Mouse (Mus musculus): ENCODE data around the gene Fkbp10. TPM values are rescaled to one million over a fixed set of nuclear protein-coding genes. Genes with fewer than 3 reads are reported as not detected.

Gene Fkbp10
- polyA plus RNA-seq, 1 experiment, result 10.0 TPM

DNA sequence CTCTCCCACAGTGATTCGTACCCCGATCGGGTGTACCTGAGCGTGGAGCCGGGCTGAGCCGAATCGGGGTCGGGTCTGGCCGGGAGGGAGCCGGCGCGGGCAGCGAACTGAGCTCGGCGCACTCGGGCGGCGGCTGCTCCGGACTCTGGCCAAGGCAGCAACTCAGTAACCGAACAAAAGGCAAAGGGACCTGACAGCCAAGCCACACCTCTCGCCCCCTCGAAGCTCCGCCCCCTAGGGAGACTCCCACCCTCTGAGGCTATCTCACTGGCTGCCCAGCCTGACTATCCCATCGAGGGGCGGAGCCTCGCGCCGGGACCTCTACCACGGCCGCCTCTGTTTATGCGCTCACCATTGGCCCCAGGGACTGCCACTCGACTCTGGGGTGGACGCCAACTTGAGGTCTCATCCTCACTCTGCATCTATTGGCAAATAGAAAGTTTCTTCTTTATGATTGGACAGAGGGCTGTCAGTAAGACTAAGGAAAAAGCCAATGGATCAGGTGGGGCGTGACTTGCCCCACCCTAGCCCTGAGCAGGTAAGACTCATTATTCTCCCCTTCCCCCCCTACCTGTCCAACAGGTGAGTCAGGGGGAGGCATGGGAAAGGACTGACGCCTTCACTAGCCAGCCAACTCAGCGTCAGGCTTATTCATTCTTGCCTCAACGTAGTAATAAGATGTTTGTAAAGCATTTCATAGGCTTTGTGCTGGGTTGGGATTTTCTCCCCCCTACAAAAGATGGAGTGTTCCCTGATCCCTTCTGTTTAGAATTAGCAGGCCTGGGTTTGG, 17.7 kb upstream of the Fkbp10 start, which contains the start of gene Jup:
Gene Jup, minus strand, starts transcription at position 164 of the 790 bp plus-strand sequence.
- under 1% methylated on average over 37 of the region's 37 CpGs for WGBS
- peaks cover 34% of the 10 kb centered on the region for H3K4me1 ChIP-seq (ENCODE audit: control insufficient read depth, insufficient read depth, insufficient read length, low read length)
- peak within 1 kb of the TSS; percentile 99 for H3K27ac ChIP-seq (ENCODE audit: insufficient read depth, low read depth, low read length)
- H3K4me3 ChIP-seq (ENCODE audit: low read depth, low read length), result peak within 1 kb of the TSS; percentile 74
- TF ChIP-seq POLR2A (IDR thresholded peaks at IDR 0.05; ENCODE audit: low read depth, low read length), result peak; percentile 99
- no peak for TF ChIP-seq CTCF (IDR thresholded peaks at IDR 0.05; ENCODE audit: extremely low read depth, insufficient read length, insufficient replicate concordance, low read depth, low read length)
- peaks cover 6% of the 10 kb centered on the region for H3K36me3 ChIP-seq (ENCODE audit: control insufficient read depth, insufficient read depth, low read length)
- H3K27me3 ChIP-seq (ENCODE audit: control insufficient read depth, insufficient read depth, low read length), result no peaks in the 10 kb centered on the region

DNA sequence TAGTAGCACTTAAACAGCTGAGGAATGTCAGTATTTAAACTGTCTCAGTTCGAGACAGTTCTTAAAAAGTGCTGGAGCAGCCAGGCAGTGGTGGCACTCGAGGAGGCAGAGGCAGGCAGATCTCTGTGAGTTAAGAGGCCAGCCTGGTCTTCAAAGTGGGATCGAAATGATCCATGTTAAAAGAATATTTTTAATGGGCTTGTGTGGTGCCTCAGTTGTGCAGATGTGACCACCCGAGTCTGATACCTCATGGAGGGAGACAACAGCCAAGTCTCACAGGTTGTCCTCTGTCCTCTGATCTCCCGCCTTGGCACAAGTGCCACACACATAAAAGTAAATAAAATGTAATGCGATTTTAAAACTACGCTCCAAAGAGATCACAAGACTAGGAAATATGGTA, 17.0 kb upstream of the Fkbp10 start:
- peaks cover 36% of the 10 kb centered on the region for H3K4me1 ChIP-seq (ENCODE audit: control insufficient read depth, insufficient read depth, insufficient read length, low read length)
- H3K4me3 ChIP-seq (ENCODE audit: low read depth, low read length), result no peak overlapping the region
- H3K36me3 ChIP-seq (ENCODE audit: control insufficient read depth, insufficient read depth, low read length), result peaks cover 3% of the 10 kb centered on the region; the same call in 1 of the 2 replicates
- no peak for TF ChIP-seq POLR2A (IDR thresholded peaks at IDR 0.05; ENCODE audit: low read depth, low read length)
- no peak for TF ChIP-seq CTCF (IDR thresholded peaks at IDR 0.05; ENCODE audit: extremely low read depth, insufficient read length, insufficient replicate concordance, low read depth, low read length)
- peak overlapping the region; percentile 32; the same call in 1 of the 2 replicates for H3K27ac ChIP-seq (ENCODE audit: insufficient read depth, low read depth, low read length)
- no peaks in the 10 kb centered on the region for H3K27me3 ChIP-seq (ENCODE audit: control insufficient read depth, insufficient read depth, low read length)
- WGBS, result 78% methylated on average over 7 of the region's 7 CpGs

DNA sequence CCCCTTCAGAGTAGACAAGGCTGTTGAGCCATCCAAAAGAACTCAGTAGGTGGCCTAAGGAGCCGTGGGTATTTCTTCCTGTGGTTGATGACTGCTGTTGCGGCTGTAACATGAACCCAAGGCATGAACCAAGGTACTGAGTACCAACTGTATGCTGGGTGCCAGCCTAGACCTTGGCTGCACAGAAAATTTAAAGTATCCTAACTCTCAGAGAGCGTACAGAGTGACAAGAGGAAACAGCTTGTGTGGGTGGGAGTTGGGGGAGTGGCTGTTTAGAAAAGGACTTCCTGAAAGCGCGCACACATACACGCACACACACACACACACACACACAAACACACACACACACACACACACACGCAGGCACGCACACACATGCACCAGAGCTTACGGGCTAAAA, 16.2 kb upstream of the Fkbp10 start:
- no peak overlapping the region for H3K27ac ChIP-seq (ENCODE audit: insufficient read depth, low read depth, low read length)
- peaks cover 31% of the 10 kb centered on the region for H3K4me1 ChIP-seq (ENCODE audit: control insufficient read depth, insufficient read depth, insufficient read length, low read length)
- no peak for TF ChIP-seq POLR2A (IDR thresholded peaks at IDR 0.05; ENCODE audit: low read depth, low read length)
- no peak overlapping the region for H3K4me3 ChIP-seq (ENCODE audit: low read depth, low read length)
- H3K36me3 ChIP-seq (ENCODE audit: control insufficient read depth, insufficient read depth, low read length), result peaks cover 3% of the 10 kb centered on the region; the same call in 1 of the 2 replicates
- H3K27me3 ChIP-seq (ENCODE audit: control insufficient read depth, insufficient read depth, low read length), result no peaks in the 10 kb centered on the region
- 73% methylated on average over 9 of the region's 9 CpGs for WGBS

DNA sequence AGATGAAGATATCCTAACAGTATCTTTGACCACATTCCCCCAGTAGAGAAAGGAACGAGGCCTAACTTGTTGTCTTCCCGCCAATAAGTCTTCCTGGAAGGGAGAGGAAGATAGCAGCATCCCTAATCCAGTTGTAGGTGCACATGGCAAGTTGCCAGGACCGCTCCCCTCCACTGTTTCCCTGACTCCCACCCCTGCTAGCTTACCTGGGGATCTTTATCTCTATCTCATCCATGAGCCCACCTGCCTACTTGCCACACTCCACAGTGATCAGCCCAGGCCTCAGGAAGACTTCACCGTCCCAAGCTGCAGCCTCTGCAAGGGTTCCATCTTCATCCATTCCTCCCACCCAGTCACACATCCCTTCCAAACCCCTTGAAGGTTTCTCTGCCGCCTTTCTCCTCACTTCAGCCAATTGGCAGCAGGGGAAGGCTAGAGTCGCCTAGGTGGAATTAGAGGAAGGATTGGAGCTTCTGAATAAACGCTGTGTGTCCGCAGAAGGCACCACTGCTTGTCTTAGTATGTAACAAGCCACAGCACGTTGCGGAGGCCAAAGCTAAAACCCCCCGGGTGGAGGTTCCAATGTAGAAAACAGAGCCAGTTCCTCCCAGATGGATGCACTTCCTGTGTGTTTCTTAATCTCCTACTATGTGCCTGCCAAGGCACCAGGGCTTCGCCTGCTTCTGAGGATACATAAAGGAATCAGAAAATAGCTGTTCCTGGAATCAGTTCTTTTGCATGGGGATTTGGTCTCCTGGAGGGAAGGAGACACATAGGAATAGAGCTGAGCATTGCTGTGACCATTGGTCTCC, 15.6 kb upstream of the Fkbp10 start:
- H3K36me3 ChIP-seq (ENCODE audit: control insufficient read depth, insufficient read depth, low read length), result no peaks in the 10 kb centered on the region
- no peak overlapping the region for H3K4me3 ChIP-seq (ENCODE audit: low read depth, low read length)
- H3K4me1 ChIP-seq (ENCODE audit: control insufficient read depth, insufficient read depth, insufficient read length, low read length), result peaks cover 25% of the 10 kb centered on the region
- H3K27me3 ChIP-seq (ENCODE audit: control insufficient read depth, insufficient read depth, low read length), result no peaks in the 10 kb centered on the region
- 78% methylated on average over 12 of the region's 12 CpGs for WGBS
- no peak overlapping the region for H3K27ac ChIP-seq (ENCODE audit: insufficient read depth, low read depth, low read length)
- TF ChIP-seq CTCF (IDR thresholded peaks at IDR 0.05; ENCODE audit: extremely low read depth, insufficient read length, insufficient replicate concordance, low read depth, low read length), result no peak

DNA sequence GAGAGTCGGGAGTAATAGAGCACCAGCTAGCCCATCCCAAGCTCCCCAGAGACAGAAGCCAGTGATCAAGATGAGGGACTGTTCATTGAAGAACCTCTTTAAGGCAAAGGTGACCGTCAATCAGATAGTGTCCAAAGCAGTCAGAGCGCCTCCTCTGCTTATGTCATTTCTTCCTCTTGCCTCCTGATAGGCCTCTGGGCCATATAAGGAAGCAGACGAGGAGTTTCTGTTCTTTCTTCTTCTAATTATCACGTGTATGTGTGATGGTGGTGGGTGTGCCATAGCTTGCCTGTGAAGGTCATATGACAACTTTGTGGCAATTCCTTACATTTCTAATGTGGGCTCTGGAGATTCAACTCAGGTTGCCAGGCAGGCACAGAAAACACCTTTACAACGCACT, 14.7 kb upstream of the Fkbp10 start:
- no peak for TF ChIP-seq CTCF (IDR thresholded peaks at IDR 0.05; ENCODE audit: extremely low read depth, insufficient read length, insufficient replicate concordance, low read depth, low read length)
- TF ChIP-seq POLR2A (IDR thresholded peaks at IDR 0.05; ENCODE audit: low read depth, low read length), result no peak
- WGBS, result 44% methylated on average over 6 of the region's 6 CpGs
- H3K27ac ChIP-seq (ENCODE audit: insufficient read depth, low read depth, low read length), result peak overlapping the region; percentile 42

DNA sequence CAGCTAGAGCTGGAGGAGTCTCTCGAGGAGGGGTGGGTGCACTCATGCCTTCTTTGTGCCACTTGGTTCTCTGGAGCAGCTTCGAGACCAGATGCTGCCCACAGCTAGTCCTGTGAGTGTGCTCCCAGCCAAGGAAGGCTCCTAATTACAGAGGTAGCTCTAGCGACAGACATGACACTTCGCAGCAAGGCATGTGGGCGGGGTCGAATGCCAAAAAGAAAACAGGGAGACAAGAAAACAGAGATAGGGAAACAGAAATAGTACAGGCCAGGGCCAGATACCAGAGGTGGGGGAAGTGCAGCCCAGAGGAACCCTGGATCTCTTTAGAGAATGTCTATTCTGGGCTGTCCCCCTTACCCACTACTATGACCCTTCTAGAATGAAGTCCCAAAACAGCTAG, 13.3 kb upstream of the Fkbp10 start:
- peak overlapping the region; percentile 28; the same call in 1 of the 2 replicates for H3K27ac ChIP-seq (ENCODE audit: insufficient read depth, low read depth, low read length)
- H3K27me3 ChIP-seq (ENCODE audit: control insufficient read depth, insufficient read depth, low read length), result no peaks in the 10 kb centered on the region
- no peak for TF ChIP-seq POLR2A (IDR thresholded peaks at IDR 0.05; ENCODE audit: low read depth, low read length)
- no peak for TF ChIP-seq CTCF (IDR thresholded peaks at IDR 0.05; ENCODE audit: extremely low read depth, insufficient read length, insufficient replicate concordance, low read depth, low read length)
- peaks cover 21% of the 10 kb centered on the region for H3K4me1 ChIP-seq (ENCODE audit: control insufficient read depth, insufficient read depth, insufficient read length, low read length)
- WGBS, result 22% methylated on average over 6 of the region's 6 CpGs
- no peak overlapping the region for H3K4me3 ChIP-seq (ENCODE audit: low read depth, low read length)
- no peaks in the 10 kb centered on the region for H3K36me3 ChIP-seq (ENCODE audit: control insufficient read depth, insufficient read depth, low read length)

More for the DNA sequence above, 14.7 kb upstream of the Fkbp10 start:
- Histone ChIP-seq H3K4me1 (ENCODE audit: control insufficient read depth, insufficient read depth, insufficient read length, low read length) (peaks cover 21% of the 10 kb centered on the region), H3K27me3 (ENCODE audit: control insufficient read depth, insufficient read depth, low read length) (no peaks in the 10 kb centered on the region), H3K36me3 (ENCODE audit: control insufficient read depth, insufficient read depth, low read length) (no peaks in the 10 kb centered on the region), H3K4me3 (ENCODE audit: low read depth, low read length) (no peak overlapping the region)

DNA sequence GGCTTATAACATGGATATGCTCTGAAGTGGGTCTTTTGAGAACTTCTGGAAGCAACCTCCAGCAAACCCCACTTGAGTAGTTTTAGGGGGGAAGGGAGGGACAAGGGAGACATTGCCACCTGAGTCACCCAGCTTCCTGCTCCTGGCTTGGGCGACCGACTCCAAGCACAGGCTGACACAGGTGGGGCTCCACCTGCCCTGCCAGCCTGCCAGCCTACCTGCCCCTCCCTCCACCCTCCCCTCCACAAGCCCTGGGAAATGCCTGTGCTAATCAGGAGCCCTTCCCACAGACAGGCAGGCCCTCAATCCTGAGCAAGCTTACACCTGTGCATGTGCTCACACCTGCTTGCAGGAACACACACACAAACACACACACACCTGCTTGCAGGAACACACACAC, 12.8 kb upstream of the Fkbp10 start:
- WGBS, result 39% methylated on average over 2 of the region's 2 CpGs
- peaks cover 21% of the 10 kb centered on the region for H3K4me1 ChIP-seq (ENCODE audit: control insufficient read depth, insufficient read depth, insufficient read length, low read length)
- no peak for TF ChIP-seq POLR2A (IDR thresholded peaks at IDR 0.05; ENCODE audit: low read depth, low read length)
- no peak for TF ChIP-seq CTCF (IDR thresholded peaks at IDR 0.05; ENCODE audit: extremely low read depth, insufficient read length, insufficient replicate concordance, low read depth, low read length)
- no peak overlapping the region for H3K4me3 ChIP-seq (ENCODE audit: low read depth, low read length)
- H3K36me3 ChIP-seq (ENCODE audit: control insufficient read depth, insufficient read depth, low read length), result no peaks in the 10 kb centered on the region
- no peaks in the 10 kb centered on the region for H3K27me3 ChIP-seq (ENCODE audit: control insufficient read depth, insufficient read depth, low read length)
- H3K27ac ChIP-seq (ENCODE audit: insufficient read depth, low read depth, low read length), result peak overlapping the region; percentile 29; the same call in 1 of the 2 replicates
